Mouse (Mus musculus): Measurements from ENCODE around the gene Setd1b. TPM values are rescaled to one million over a fixed set of nuclear protein-coding genes. Genes with fewer than 3 reads are reported as not detected.

Gene Setd1b
- total and polyA plus RNA-seq, 2 experiments from 2014 or later, result 4.8 to 7.2 TPM

- no peaks in the 10 kb centered on the region for H3K27me3 ChIP-seq (ENCODE audit: insufficient read depth, low read length)
- H3K36me3 ChIP-seq (ENCODE audit: insufficient read depth, low read length), result peaks cover 65% of the 10 kb centered on the region
- no peak overlapping the region for H3K4me2 ChIP-seq (ENCODE audit: low read depth, low read length)
- H3K27ac ChIP-seq, result no peak overlapping the region
- 75% methylated on average over 12 of the region's 12 CpGs for WGBS
- H3K9ac ChIP-seq (replicated peaks; ENCODE audit: low read length), result no peak overlapping the region
- peak; percentile 67 for TF ChIP-seq CTCF (IDR thresholded peaks at IDR 0.05; ENCODE audit: low read depth)
- no peak for DNase-seq (ENCODE audit: low spot score)
- ATAC-seq, result no peak
- H3K4me1 ChIP-seq (ENCODE audit: insufficient read depth, low read length), result no peaks in the 10 kb centered on the region
- no peak overlapping the region for H3K4me3 ChIP-seq (ENCODE audit: low read length)
- H3K9me3 ChIP-seq (ENCODE audit: low read length), result no peaks in the 10 kb centered on the region
These were observed 14.8 kb downstream of the Setd1b start for GRCm38 (mm10) chr5:123156763-123157162.

- Histone ChIP-seq H3K36me3 (ENCODE audit: insufficient read depth, low read length) (peaks cover 60% of the 10 kb centered on the region), H3K4me1 (ENCODE audit: insufficient read depth, low read length) (no peaks in the 10 kb centered on the region), H3K27ac (no peak overlapping the region), H3K4me2 (ENCODE audit: low read depth, low read length) (no peak overlapping the region), H3K27me3 (ENCODE audit: insufficient read depth, low read length) (no peaks in the 10 kb centered on the region), H3K9me3 (ENCODE audit: low read length) (no peaks in the 10 kb centered on the region), H3K9ac (replicated peaks; ENCODE audit: low read length) (no peak overlapping the region), H3K4me3 (ENCODE audit: low read length) (no peak overlapping the region)
- 90% methylated on average over 4 of the region's 4 CpGs for WGBS
- no peak for ATAC-seq
- no peak for DNase-seq (ENCODE audit: low spot score)
- no peak for TF ChIP-seq CTCF (IDR thresholded peaks at IDR 0.05; ENCODE audit: low read depth)
These were observed 16.0 kb downstream of the Setd1b start for GRCm38 (mm10) chr5:123157972-123158371.

- H3K4me1 ChIP-seq (ENCODE audit: insufficient read depth, low read length), result no peaks in the 10 kb centered on the region
- DNase-seq (ENCODE audit: low spot score), result no peak
- no peak overlapping the region for H3K4me2 ChIP-seq (ENCODE audit: low read depth, low read length)
- H3K4me3 ChIP-seq (ENCODE audit: low read length), result no peak overlapping the region
- no peaks in the 10 kb centered on the region for H3K27me3 ChIP-seq (ENCODE audit: insufficient read depth, low read length)
- TF ChIP-seq CTCF (IDR thresholded peaks at IDR 0.05; ENCODE audit: low read depth), result no peak
- no peak overlapping the region for H3K27ac ChIP-seq
- H3K9ac ChIP-seq (replicated peaks; ENCODE audit: low read length), result no peak overlapping the region
- 88% methylated on average over 4 of the region's 4 CpGs for WGBS
- peaks cover 67% of the 10 kb centered on the region for H3K36me3 ChIP-seq (ENCODE audit: insufficient read depth, low read length)
- ATAC-seq, result no peak
- H3K9me3 ChIP-seq (ENCODE audit: low read length), result no peaks in the 10 kb centered on the region
These were observed 17.5 kb downstream of the Setd1b start for GRCm38 (mm10) chr5:123159446-123159845.

GRCm38 (mm10) chr5:123159866-123160265, 17.9 kb downstream of the Setd1b start:
- Histone ChIP-seq H3K4me1 (ENCODE audit: insufficient read depth, low read length) (no peaks in the 10 kb centered on the region), H3K9me3 (ENCODE audit: low read length) (no peaks in the 10 kb centered on the region), H3K4me3 (ENCODE audit: low read length) (no peak overlapping the region), H3K27ac (no peak overlapping the region), H3K4me2 (ENCODE audit: low read depth, low read length) (no peak overlapping the region), H3K9ac (replicated peaks; ENCODE audit: low read length) (0 out of 2 replicates have a peak overlapping the region, but pooled peaks have one; percentile 3), H3K27me3 (ENCODE audit: insufficient read depth, low read length) (no peaks in the 10 kb centered on the region), H3K36me3 (ENCODE audit: insufficient read depth, low read length) (peaks cover 65% of the 10 kb centered on the region)
- ATAC-seq, result no peak
- WGBS, result 90% methylated on average over 15 of the region's 15 CpGs
- no peak for TF ChIP-seq CTCF (IDR thresholded peaks at IDR 0.05; ENCODE audit: low read depth)
- no peak for DNase-seq (ENCODE audit: low spot score)

GRCm38 (mm10) chr5:123160341-123160740, 18.3 kb downstream of the Setd1b start:
- WGBS, result 88% methylated on average over 14 of the region's 15 CpGs
- Histone ChIP-seq H3K4me2 (ENCODE audit: low read depth, low read length) (no peak overlapping the region), H3K9ac (replicated peaks; ENCODE audit: low read length) (no peak overlapping the region), H3K27me3 (ENCODE audit: insufficient read depth, low read length) (no peaks in the 10 kb centered on the region), H3K4me1 (ENCODE audit: insufficient read depth, low read length) (no peaks in the 10 kb centered on the region), H3K9me3 (ENCODE audit: low read length) (no peaks in the 10 kb centered on the region), H3K27ac (no peak overlapping the region), H3K36me3 (ENCODE audit: insufficient read depth, low read length) (peaks cover 63% of the 10 kb centered on the region), H3K4me3 (ENCODE audit: low read length) (no peak overlapping the region)
- DNase-seq (ENCODE audit: low spot score), result no peak
- no peak for TF ChIP-seq CTCF (IDR thresholded peaks at IDR 0.05; ENCODE audit: low read depth)
- no peak for ATAC-seq

- Histone ChIP-seq H3K9ac (replicated peaks; ENCODE audit: low read length) (no peak overlapping the region), H3K4me3 (ENCODE audit: low read length) (no peak overlapping the region), H3K27me3 (ENCODE audit: insufficient read depth, low read length) (no peaks in the 10 kb centered on the region), H3K27ac (no peak overlapping the region), H3K4me1 (ENCODE audit: insufficient read depth, low read length) (no peaks in the 10 kb centered on the region), H3K36me3 (ENCODE audit: insufficient read depth, low read length) (peaks cover 70% of the 10 kb centered on the region), H3K9me3 (ENCODE audit: low read length) (no peaks in the 10 kb centered on the region), H3K4me2 (ENCODE audit: low read depth, low read length) (no peak overlapping the region)
- ATAC-seq (no peak), DNase-seq (ENCODE audit: low spot score) (no peak)
- TF ChIP-seq CTCF (IDR thresholded peaks at IDR 0.05; ENCODE audit: low read depth), result no peak
- 79% methylated on average over 9 of the region's 9 CpGs for whole genome bisulfite sequencing
These were observed 20.9 kb downstream of the Setd1b start for GRCm38 (mm10) chr5:123162942-123163341.

- H3K9me3 ChIP-seq (ENCODE audit: low read length), result no peaks in the 10 kb centered on the region
- H3K27me3 ChIP-seq (ENCODE audit: insufficient read depth, low read length), result no peaks in the 10 kb centered on the region
- H3K27ac ChIP-seq, result no peak overlapping the region
- no peak for DNase-seq (ENCODE audit: low spot score)
- no peak for TF ChIP-seq CTCF (IDR thresholded peaks at IDR 0.05; ENCODE audit: low read depth)
- peaks cover 40% of the 10 kb centered on the region for H3K36me3 ChIP-seq (ENCODE audit: insufficient read depth, low read length)
- H3K4me3 ChIP-seq (ENCODE audit: low read length), result no peak overlapping the region
- ATAC-seq, result no peak
- H3K4me2 ChIP-seq (ENCODE audit: low read depth, low read length), result no peak overlapping the region
- H3K9ac ChIP-seq (replicated peaks; ENCODE audit: low read length), result no peak overlapping the region
- 85% methylated on average over 10 of the region's 10 CpGs for WGBS
- H3K4me1 ChIP-seq (ENCODE audit: insufficient read depth, low read length), result no peaks in the 10 kb centered on the region
These were observed 24.4 kb downstream of the Setd1b start for GRCm38 (mm10) chr5:123166437-123166836.

All from hindbrain, postnatal 0 days (tissue).